Mouse (Mus musculus) forebrain, embryonic 11.5 days (tissue): ENCODE measurements around the gene Anp32b. TPM values are rescaled to one million over a fixed set of nuclear protein-coding genes. Genes with fewer than 3 reads are reported as not detected.

Experiments
- ATAC-seq: fragments of 200-750 bp; cut with Nextera tagmentation; replicated peaks from 2 replicates; pipeline ENCODE4 v1.8.0; 2017; ENCODE audit warnings: moderate TSS enrichment; ENCODE audit not compliant: low FRiP score
- DNase-seq: peaks from one replicate; pipeline ENCODE4 v3.0.0-alpha.2; 2017; ENCODE audit warnings: low spot score
- H3K27ac ChIP-seq: fragments of 300-500 bp; sonication (generic); 2 replicates; pipeline ENCODE4 v1.5.1; 2014; ENCODE audit warnings: low read depth, low read length
- H3K27me3 ChIP-seq: fragments of 300-500 bp; sonication (generic); 2 replicates; pipeline ENCODE4 v1.6.1; 2014; ENCODE audit warnings: mild to moderate bottlenecking, low read length, mixed read lengths; ENCODE audit not compliant: control insufficient read depth, insufficient read depth
- H3K36me3 ChIP-seq: fragments of 300-500 bp; sonication (generic); 2 replicates; pipeline ENCODE4 v1.6.1; 2014; ENCODE audit warnings: mild to moderate bottlenecking, low read length, moderate library complexity, mixed read lengths; ENCODE audit not compliant: control insufficient read depth, insufficient read depth
- H3K4me1 ChIP-seq: fragments of 300-500 bp; sonication (generic); replicated peaks from 2 replicates; pipeline ENCODE4 v1.6.1; 2014; ENCODE audit warnings: low read length, mixed read lengths; ENCODE audit not compliant: control insufficient read depth, insufficient read depth
- H3K4me2 ChIP-seq: fragments of 300-500 bp; sonication (generic); 2 replicates; pipeline ENCODE4 v1.6.1; 2014; ENCODE audit warnings: low read depth, mild to moderate bottlenecking, low read length, moderate library complexity, mixed read lengths; ENCODE audit not compliant: severe bottlenecking
- H3K4me3 ChIP-seq: fragments of 300-500 bp; sonication (generic); 2 replicates; pipeline ENCODE4 v1.5.1; 2014; ENCODE audit warnings: low read depth, low read length
- H3K9ac ChIP-seq: fragments of 300-500 bp; sonication (generic); 2 replicates; pipeline ENCODE4 v1.6.1; 2014; ENCODE audit warnings: low read length
- H3K9me3 ChIP-seq: fragments of 300-500 bp; sonication (generic); 2 replicates; pipeline ENCODE4 v1.6.1; 2016; ENCODE audit warnings: low read length, mixed read lengths; ENCODE audit not compliant: control insufficient read depth
- WGBS: fragments of 180-500 bp; shearing (Covaris S2); extraction: QIAGEN DNeasy Blood & Tissue Kit; methylation state at CpG from one replicate; pipeline ENCODE4 v1.1.7; 2014; 5-methylcytosine and 5-hydroxymethylcytosine counted together
- polyA plus RNA-seq: library from polyadenylated mRNA; unstranded; fragments of >200 nt; fragmentation: Nextera tagmentation; extraction: Ambion mirVana; gene quantifications from 2 replicates; pipeline ENCODE4 v1.2.1, GENCODE M21; 2014

The Anp32b gene
- polyA plus RNA-seq, 1 experiment from 2014 or later: 324 TPM

DNA sequence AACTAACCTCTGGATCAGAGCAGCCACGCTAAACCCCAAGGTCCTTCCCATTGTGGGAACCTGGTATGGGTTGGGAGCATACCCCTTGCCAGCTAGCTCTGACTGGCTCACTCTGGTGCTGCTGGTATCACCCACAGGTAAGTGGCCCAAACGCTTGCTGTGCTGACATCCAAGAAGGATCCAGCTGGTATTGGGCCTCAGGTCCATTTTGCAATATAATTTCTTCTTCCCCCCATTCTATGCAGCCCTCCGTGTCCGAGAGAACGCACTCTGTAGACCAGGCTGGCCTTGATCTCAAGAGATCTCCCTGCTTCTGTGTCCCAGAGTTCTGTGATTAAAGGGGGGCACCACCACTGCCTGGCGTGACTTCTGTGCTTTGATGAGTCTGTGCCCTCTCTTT is 42.4 kb downstream of the Anp32b start:
- ATAC-seq (no peak), DNase-seq (no peak)
- no peak overlapping the region for H3K4me3 ChIP-seq
- H3K9ac ChIP-seq: no peak overlapping the region
- H3K36me3 ChIP-seq: no peaks in the 10 kb centered on the region
- H3K4me2 ChIP-seq: no peak overlapping the region
- H3K9me3 ChIP-seq: no peaks in the 10 kb centered on the region
- H3K27me3 ChIP-seq: no peaks in the 10 kb centered on the region
- peaks cover 2% of the 10 kb centered on the region; the same call in 1 of the 2 replicates for H3K4me1 ChIP-seq
- WGBS: 97% methylated on average over 6 of the region's 6 CpGs
- H3K27ac ChIP-seq: no peak overlapping the region

DNA sequence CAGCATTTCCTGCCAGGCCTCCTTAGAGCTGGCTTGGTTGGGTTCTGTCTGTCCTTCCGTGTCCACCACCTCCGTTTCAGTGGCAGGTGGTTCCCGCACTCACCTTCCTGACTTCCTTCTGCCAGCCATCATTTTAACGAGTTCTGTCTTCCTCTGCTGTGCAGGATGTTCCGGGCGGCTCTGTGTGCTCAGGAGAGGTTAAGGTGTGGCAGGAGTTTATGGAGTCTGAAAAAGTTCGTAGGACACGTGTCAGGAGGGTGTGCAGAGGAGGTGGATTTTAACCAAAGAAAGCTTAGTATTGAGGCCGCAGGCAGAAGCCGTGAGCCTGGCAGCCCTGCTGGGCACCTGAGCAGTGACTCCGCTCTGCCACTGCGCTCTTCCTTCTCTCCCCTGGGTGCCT is 44.8 kb downstream of the Anp32b start:
- H3K27me3 ChIP-seq: no peaks in the 10 kb centered on the region
- H3K27ac ChIP-seq: no peak overlapping the region
- H3K9me3 ChIP-seq: no peaks in the 10 kb centered on the region
- no peak overlapping the region for H3K9ac ChIP-seq
- 92% methylated on average over 12 of the region's 12 CpGs for WGBS
- H3K4me2 ChIP-seq: no peak overlapping the region
- H3K4me3 ChIP-seq: no peak overlapping the region
- no peak for DNase-seq
- no peaks in the 10 kb centered on the region for H3K36me3 ChIP-seq
- H3K4me1 ChIP-seq: no peaks in the 10 kb centered on the region
- no peak for ATAC-seq

DNA sequence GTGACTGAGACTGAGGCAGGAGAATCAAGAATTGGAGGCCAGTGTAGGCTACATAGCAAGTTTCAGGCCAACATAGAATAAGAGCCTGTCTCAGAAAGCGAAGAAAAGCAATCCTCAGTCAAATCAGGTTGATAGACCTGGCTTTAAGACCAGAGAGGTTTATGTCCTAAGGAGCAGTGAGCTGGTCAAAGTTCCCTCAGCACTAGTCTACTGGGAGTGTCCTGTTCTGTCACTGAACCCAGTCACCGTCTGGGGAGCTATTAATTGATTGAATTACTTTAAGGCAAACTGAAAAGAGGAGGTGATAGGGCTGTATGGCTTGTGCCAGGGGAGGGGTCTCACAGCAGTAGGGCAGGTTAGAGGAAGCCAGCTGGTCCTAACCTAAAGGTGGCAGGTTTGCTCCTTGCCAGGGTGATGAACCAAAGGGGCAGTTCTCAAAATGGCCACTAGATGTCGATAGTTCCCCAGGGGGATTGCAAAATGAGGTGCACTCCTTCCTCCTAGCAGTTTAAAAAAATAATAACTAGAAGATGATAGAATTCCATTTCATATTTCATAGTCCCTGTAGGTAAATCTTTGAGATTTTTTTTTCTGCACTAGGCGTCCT is 46.7 kb downstream of the Anp32b start:
- H3K27ac ChIP-seq: no peak overlapping the region
- no peak overlapping the region for H3K4me2 ChIP-seq
- DNase-seq (peak; percentile 76), ATAC-seq (no peak)
- WGBS: 45% methylated on average over 4 of the region's 4 CpGs
- no peak overlapping the region for H3K4me3 ChIP-seq
- no peaks in the 10 kb centered on the region; the same call in 1 of the 2 replicates for H3K36me3 ChIP-seq
- H3K27me3 ChIP-seq: no peaks in the 10 kb centered on the region
- H3K9me3 ChIP-seq: no peaks in the 10 kb centered on the region
- no peak overlapping the region for H3K9ac ChIP-seq
- no peaks in the 10 kb centered on the region for H3K4me1 ChIP-seq

DNA sequence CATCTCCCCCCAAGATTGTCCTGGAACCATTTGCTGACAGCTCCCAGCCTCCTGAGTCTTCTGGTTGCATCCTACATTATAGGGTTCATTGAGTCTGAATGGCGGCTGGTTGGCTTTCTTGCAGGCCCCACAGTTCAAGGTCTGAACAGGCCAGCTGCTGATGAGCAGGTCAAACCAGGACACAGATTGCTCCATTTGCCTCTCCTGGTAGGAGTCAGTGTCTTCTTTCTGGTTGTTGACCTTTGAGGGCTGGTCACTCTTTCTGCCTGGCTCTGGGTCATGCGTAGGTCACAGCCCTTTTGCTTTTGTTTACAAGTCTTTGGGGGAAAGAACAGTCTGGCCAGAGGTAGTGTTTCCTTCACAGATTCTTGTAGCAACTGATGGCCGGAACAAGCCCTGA is 47.8 kb downstream of the Anp32b start:
- H3K27me3 ChIP-seq: no peaks in the 10 kb centered on the region
- DNase-seq: no peak
- no peak overlapping the region for H3K27ac ChIP-seq

DNA sequence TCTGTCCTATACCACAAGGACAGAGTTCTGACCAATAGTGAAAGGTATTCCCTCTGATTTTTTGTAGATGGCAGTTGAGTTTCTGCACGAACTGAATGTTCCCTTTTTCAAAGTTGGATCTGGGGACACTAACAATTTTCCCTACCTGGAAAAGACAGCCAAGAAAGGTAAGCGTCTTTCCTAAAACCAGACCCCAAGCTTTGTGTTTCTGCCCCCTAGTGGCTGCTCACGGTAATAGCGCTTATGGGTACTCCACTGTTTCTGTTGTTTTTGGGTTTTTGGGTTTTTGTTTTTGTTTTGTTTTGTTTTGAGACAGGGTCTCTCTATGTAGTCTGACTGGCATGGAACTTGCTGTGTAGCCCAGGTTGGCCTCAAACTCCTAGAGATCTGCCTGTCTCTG is 48.3 kb downstream of the Anp32b start:
- WGBS: 11% methylated on average over 4 of the region's 4 CpGs
- Histone ChIP-seq H3K27me3 (no peaks in the 10 kb centered on the region), H3K9me3 (no peaks in the 10 kb centered on the region), H3K4me3 (no peak overlapping the region), H3K36me3 (no peaks in the 10 kb centered on the region; the same call in 1 of the 2 replicates), H3K9ac (no peak overlapping the region), H3K4me1 (no peaks in the 10 kb centered on the region), H3K27ac (no peak overlapping the region), H3K4me2 (no peak overlapping the region; the same call in 1 of the 2 replicates)
- DNase-seq (no peak), ATAC-seq (no peak)

More for the DNA sequence above, 47.8 kb downstream of the Anp32b start:
- WGBS: 70% methylated on average over 3 of the region's 3 CpGs
- no peak for ATAC-seq
- H3K4me2 ChIP-seq: no peak overlapping the region; the same call in 1 of the 2 replicates
- no peak overlapping the region for H3K9ac ChIP-seq
- no peaks in the 10 kb centered on the region; the same call in 1 of the 2 replicates for H3K36me3 ChIP-seq
- no peaks in the 10 kb centered on the region for H3K9me3 ChIP-seq
- no peaks in the 10 kb centered on the region for H3K4me1 ChIP-seq
- no peak overlapping the region for H3K4me3 ChIP-seq

DNA sequence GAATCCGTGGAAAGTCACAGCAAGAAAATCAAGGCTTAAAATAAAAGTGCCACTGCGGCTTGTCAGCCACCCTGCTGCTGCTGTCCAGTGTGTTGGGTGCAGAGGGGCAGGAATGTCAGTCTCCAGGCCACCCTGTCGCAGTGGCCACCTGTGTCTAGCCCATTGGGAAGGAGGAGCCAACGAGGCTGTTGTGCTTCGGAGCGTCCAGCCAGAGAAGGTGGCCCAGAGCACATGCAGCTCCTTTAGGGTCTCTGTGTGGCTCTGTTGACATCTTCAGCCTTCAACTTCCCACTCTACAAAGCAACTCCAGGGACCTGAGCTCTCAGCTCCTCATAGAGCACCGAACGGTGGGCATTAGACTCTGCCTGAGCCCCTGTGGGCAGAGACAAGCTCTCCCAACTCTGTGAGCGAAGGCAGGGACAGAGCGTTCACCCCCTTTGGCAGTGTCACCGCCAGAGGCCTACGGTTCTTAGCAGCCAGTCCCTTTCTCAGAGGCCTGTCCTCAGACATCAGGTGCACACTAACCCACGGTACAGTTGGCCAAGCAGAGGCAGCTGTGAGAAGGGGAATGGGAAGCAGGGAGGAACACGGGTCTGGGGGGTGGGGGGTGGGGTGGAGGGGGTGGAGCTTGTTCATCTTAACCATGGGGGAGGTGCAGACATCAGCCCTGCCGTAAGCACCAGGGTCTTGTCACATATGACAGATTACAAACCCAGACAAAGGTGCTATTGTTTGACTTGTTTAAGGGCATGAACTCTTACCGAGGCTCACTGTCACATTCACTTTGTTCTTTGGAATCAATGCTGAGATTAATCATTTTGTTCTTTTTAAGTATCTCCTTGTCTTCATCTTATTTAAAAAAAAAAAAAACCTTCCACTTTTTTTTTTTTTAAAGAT is 52.2 kb downstream of the Anp32b start:
- Histone ChIP-seq H3K36me3 (no peaks in the 10 kb centered on the region; the same call in 1 of the 2 replicates), H3K9ac (no peak overlapping the region), H3K27me3 (peaks cover 9% of the 10 kb centered on the region), H3K9me3 (no peaks in the 10 kb centered on the region), H3K4me1 (peaks cover 6% of the 10 kb centered on the region), H3K27ac (no peak overlapping the region), H3K4me2 (no peak overlapping the region), H3K4me3 (no peak overlapping the region)
- no peak for DNase-seq
- ATAC-seq: no peak
- 73% methylated on average over 16 of the region's 16 CpGs for WGBS

DNA sequence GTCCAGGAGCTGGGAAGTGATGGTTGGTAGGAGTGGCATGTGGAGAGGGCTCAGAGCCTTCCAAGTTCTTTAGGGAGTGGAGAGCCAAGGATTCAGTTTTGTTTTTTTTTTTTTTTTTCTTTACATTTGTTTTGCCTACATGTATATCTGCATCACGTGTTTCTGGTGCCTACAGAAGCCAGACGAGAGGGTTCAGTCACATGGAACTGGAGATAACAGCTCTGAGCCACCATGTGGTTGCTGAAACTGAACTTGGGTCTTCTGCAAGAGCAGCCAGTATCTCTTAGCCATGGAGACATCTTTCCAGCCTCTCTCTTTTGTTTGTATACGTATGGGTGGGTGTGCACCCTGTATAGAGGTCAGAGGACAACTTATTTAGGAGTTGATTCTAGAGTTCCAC is 53.2 kb downstream of the Anp32b start:
- Histone ChIP-seq H3K9me3 (no peaks in the 10 kb centered on the region), H3K4me2 (no peak overlapping the region), H3K4me3 (no peak overlapping the region), H3K4me1 (peaks cover 6% of the 10 kb centered on the region), H3K36me3 (no peaks in the 10 kb centered on the region; the same call in 1 of the 2 replicates), H3K27me3 (peaks cover 9% of the 10 kb centered on the region), H3K9ac (no peak overlapping the region), H3K27ac (no peak overlapping the region)
- DNase-seq (no peak), ATAC-seq (no peak)
- WGBS: 90% methylated on average over 3 of the region's 3 CpGs

DNA sequence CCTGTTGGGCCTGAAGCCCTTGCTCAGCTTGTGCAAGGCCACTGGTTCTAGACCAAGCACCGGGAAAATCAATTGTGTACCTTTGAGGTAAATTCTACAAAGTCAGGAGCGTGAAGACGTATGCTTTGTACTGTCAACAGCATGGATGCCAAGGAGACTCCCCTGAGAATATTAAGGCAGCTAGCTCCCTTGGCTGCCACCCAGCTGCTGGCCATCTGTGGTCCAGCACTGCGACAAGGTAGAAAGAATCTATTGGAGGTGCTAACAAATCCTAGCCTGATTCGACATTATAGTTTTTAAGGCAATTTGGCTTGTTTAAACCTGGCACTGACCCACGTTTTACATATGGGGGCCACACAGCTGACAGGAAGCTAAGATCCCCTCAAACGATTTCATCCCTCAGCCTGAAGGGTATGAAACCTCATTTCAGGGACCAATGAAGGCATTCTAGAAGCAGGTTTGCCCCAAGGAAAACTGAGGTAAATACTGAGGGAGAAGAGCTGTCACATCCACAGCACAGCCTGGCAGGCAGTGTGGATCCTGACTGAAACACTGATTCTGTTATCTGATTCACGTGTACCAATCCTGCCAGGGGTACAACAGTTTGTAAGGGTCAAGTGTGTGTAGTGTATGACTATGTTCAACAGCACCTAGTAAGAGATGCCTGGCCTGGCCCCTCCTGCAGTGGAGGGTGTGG is 54.8 kb downstream of the Anp32b start:
- DNase-seq (no peak), ATAC-seq (no peak)
- peaks cover 9% of the 10 kb centered on the region for H3K27me3 ChIP-seq
- 84% methylated on average over 8 of the region's 8 CpGs for WGBS
- H3K9me3 ChIP-seq: no peaks in the 10 kb centered on the region
- no peak overlapping the region for H3K9ac ChIP-seq
- no peak overlapping the region for H3K27ac ChIP-seq
- H3K4me1 ChIP-seq: peaks cover 6% of the 10 kb centered on the region
- no peak overlapping the region for H3K4me3 ChIP-seq
- no peaks in the 10 kb centered on the region; the same call in 1 of the 2 replicates for H3K36me3 ChIP-seq
- no peak overlapping the region for H3K4me2 ChIP-seq
